Mouse (Mus musculus) MEL (cell line): Measurements from ENCODE around the gene Galnt6. TPM values are rescaled to one million over a fixed set of nuclear protein-coding genes. Genes with fewer than 3 reads are reported as not detected.

Experiments used
- DNase-seq: peaks from one replicate; pipeline ENCODE4 v3.0.0; 2011; ENCODE audit warnings: low read depth, low spot score
- H3K27ac ChIP-seq: 2 replicates; pipeline ENCODE4 v1.5.1; 2012; ENCODE audit warnings: low read depth, mild to moderate bottlenecking, control low read depth, low read length, moderate library complexity; ENCODE audit not compliant: control insufficient read depth
- H3K27me3 ChIP-seq, 2 experiments: fragments of 150-350 bp in 1 of 2; sonication (generic) in 1 of 2; 2 replicates each; pipeline ENCODE4 v1.6.1; 2012; ENCODE audit warnings: low read length in 2 of 2, mild to moderate bottlenecking in 2 of 2, improper control_type of control experiment in 1 of 2, moderate library complexity in 1 of 2; ENCODE audit not compliant: insufficient read depth in 2 of 2, control insufficient read depth in 1 of 2
- H3K36me3 ChIP-seq, 2 experiments: 2 replicates each; pipeline ENCODE4 v1.6.1; 2012 to 2014; ENCODE audit warnings: low read length in 2 of 2, improper control_type of control experiment in 1 of 2, inconsistent platforms in 1 of 2, mild to moderate bottlenecking in 1 of 2; ENCODE audit not compliant: insufficient read depth in 2 of 2, control insufficient read depth in 1 of 2
- H3K4me1 ChIP-seq, 2 experiments: fragments of 150-350 bp in 1 of 2; sonication (generic) in 1 of 2; 2 replicates each; pipeline ENCODE4 v1.6.1; 2012; ENCODE audit warnings: low read length in 2 of 2, improper control_type of control experiment in 1 of 2, mild to moderate bottlenecking in 1 of 2; ENCODE audit not compliant: insufficient read depth in 2 of 2, control insufficient read depth in 1 of 2
- H3K4me3 ChIP-seq, 2 experiments: fragments of 150-350 bp in 1 of 2; sonication (generic) in 1 of 2; 2 replicates each; pipeline ENCODE4 v1.5.1; 2012; ENCODE audit warnings: low read depth in 2 of 2, low read length in 2 of 2, mild to moderate bottlenecking in 2 of 2, moderate library complexity in 2 of 2, control low read depth in 1 of 2, improper control_type of control experiment in 1 of 2; ENCODE audit not compliant: control insufficient read depth in 1 of 2, insufficient read depth in 1 of 2
- H3K79me2 ChIP-seq: 2 replicates; pipeline ENCODE4 v1.6.1; 2012; ENCODE audit warnings: mild to moderate bottlenecking, low read length, moderate library complexity; ENCODE audit not compliant: control insufficient read depth, poor library complexity, insufficient read depth
- H3K9ac ChIP-seq: 2 replicates; pipeline ENCODE4 v1.6.1; 2012; ENCODE audit warnings: low read depth, mild to moderate bottlenecking, control low read depth, low read length, moderate library complexity; ENCODE audit not compliant: control insufficient read depth, poor library complexity, severe bottlenecking
- H3K9me3 ChIP-seq: fragments of 150-350 bp; sonication (generic); replicated peaks from 2 replicates; pipeline ENCODE4 v1.6.1; 2012; ENCODE audit warnings: mild to moderate bottlenecking, low read length, improper control_type of control experiment, moderate library complexity; ENCODE audit not compliant: insufficient read depth
- CHD1 ChIP-seq: IDR thresholded peaks from 2 replicates; pipeline ENCODE4 v1.6.1; 2012; ENCODE audit warnings: low read depth, mild to moderate bottlenecking, inconsistent platforms, low read length, improper control_type of control experiment
- CHD2 ChIP-seq: IDR thresholded peaks from 2 replicates; pipeline ENCODE4 v1.6.1; 2011; ENCODE audit warnings: low read length, improper control_type of control experiment
- E2F4 ChIP-seq: IDR thresholded peaks from 2 replicates; pipeline ENCODE4 v1.6.1; 2011; ENCODE audit warnings: low read depth, low read length, improper control_type of control experiment, borderline replicate concordance
- ELF1 ChIP-seq: IDR thresholded peaks from 2 replicates; pipeline ENCODE4 v1.6.1; 2014; ENCODE audit warnings: low read depth, mild to moderate bottlenecking, inconsistent platforms, low read length, improper control_type of control experiment, moderate library complexity
- EP300 ChIP-seq, 2 experiments: IDR thresholded peaks; 2 replicates each; pipeline ENCODE4 v1.6.1; 2011; ENCODE audit warnings: improper control_type of control experiment in 2 of 2, low read length in 2 of 2, low read depth in 1 of 2, mild to moderate bottlenecking in 1 of 2
- ETS1 ChIP-seq: IDR thresholded peaks from 2 replicates; pipeline ENCODE4 v1.6.1; 2012; ENCODE audit warnings: low read depth, mild to moderate bottlenecking, inconsistent platforms, low read length, improper control_type of control experiment, moderate library complexity
- GABPA ChIP-seq: IDR thresholded peaks from 2 replicates; pipeline ENCODE4 v1.6.1; 2012; ENCODE audit warnings: low read depth, mild to moderate bottlenecking, inconsistent platforms, low read length, improper control_type of control experiment, moderate library complexity
- HCFC1 ChIP-seq: IDR thresholded peaks from 2 replicates; pipeline ENCODE4 v1.6.1; 2012; ENCODE audit warnings: low read depth, mild to moderate bottlenecking, inconsistent platforms, low read length, improper control_type of control experiment, moderate library complexity
- KAT2A ChIP-seq: conservative IDR thresholded peaks from 2 replicates; pipeline ENCODE4 v1.6.1; 2012; ENCODE audit warnings: low read depth, low read length, improper control_type of control experiment, inconsistent platforms
- MAFK ChIP-seq: IDR thresholded peaks from 2 replicates; pipeline ENCODE4 v1.6.1; 2011; ENCODE audit warnings: low read depth, mild to moderate bottlenecking, low read length, improper control_type of control experiment, borderline replicate concordance
- MAX ChIP-seq: IDR thresholded peaks from 2 replicates; pipeline ENCODE4 v1.6.1; 2011; ENCODE audit warnings: low read length, improper control_type of control experiment
- MEF2A ChIP-seq: IDR thresholded peaks from 2 replicates; pipeline ENCODE4 v1.6.1; 2014; ENCODE audit warnings: low read depth, mild to moderate bottlenecking, inconsistent platforms, low read length, improper control_type of control experiment; ENCODE audit not compliant: poor library complexity, insufficient replicate concordance, severe bottlenecking; ENCODE audit errors: extremely low read depth
- MXI1 ChIP-seq: IDR thresholded peaks from 2 replicates; pipeline ENCODE4 v1.6.1; 2011; ENCODE audit warnings: mild to moderate bottlenecking, low read depth, low read length, improper control_type of control experiment
- MYB ChIP-seq: IDR thresholded peaks from 2 replicates; pipeline ENCODE4 v1.6.1; 2011; ENCODE audit warnings: mild to moderate bottlenecking, low read depth, low read length, improper control_type of control experiment
- MYC ChIP-seq: IDR thresholded peaks from 2 replicates; pipeline ENCODE4 v1.6.1; 2011; ENCODE audit warnings: low read depth, mild to moderate bottlenecking, low read length, improper control_type of control experiment, moderate library complexity
- POLR2A ChIP-seq, 2 experiments: IDR thresholded peaks; 2 replicates each; pipeline ENCODE4 v1.6.1; 2011 to 2012; ENCODE audit warnings: low read length in 2 of 2, mild to moderate bottlenecking in 2 of 2, control low read depth in 1 of 2, improper control_type of control experiment in 1 of 2, low read depth in 1 of 2, moderate library complexity in 1 of 2; ENCODE audit not compliant: control insufficient read depth in 1 of 2, insufficient read depth in 1 of 2, poor library complexity in 1 of 2
- POLR2AphosphoS2 ChIP-seq: IDR thresholded peaks from 2 replicates; pipeline ENCODE4 v1.6.1; 2011; ENCODE audit warnings: low read length, improper control_type of control experiment
- POLR2AphosphoS5 ChIP-seq: IDR thresholded peaks from 2 replicates; pipeline ENCODE4 v1.6.1; 2012; ENCODE audit warnings: low read depth, borderline replicate concordance, mild to moderate bottlenecking, inconsistent platforms, low read length, moderate library complexity, mixed read lengths
- RCOR1 ChIP-seq: IDR thresholded peaks from 2 replicates; pipeline ENCODE4 v1.6.1; 2012; ENCODE audit warnings: low read depth, mild to moderate bottlenecking, inconsistent platforms, low read length, improper control_type of control experiment
- SIN3A ChIP-seq: IDR thresholded peaks from 2 replicates; pipeline ENCODE4 v1.6.1; 2012; ENCODE audit warnings: low read length, improper control_type of control experiment, inconsistent platforms
- SMC3 ChIP-seq: IDR thresholded peaks from 2 replicates; pipeline ENCODE4 v1.6.1; 2011; ENCODE audit warnings: low read depth, low read length, improper control_type of control experiment
- TBP ChIP-seq: IDR thresholded peaks from 2 replicates; pipeline ENCODE4 v1.8.0; 2011; ENCODE audit warnings: low read depth, low read length, improper control_type of control experiment
- TCF12 ChIP-seq: IDR thresholded peaks from 2 replicates; pipeline ENCODE4 v1.6.1; 2014; ENCODE audit warnings: low read depth, mild to moderate bottlenecking, inconsistent platforms, low read length, improper control_type of control experiment, moderate library complexity
- UBTF ChIP-seq: IDR thresholded peaks from 2 replicates; pipeline ENCODE4 v1.6.1; 2012; ENCODE audit warnings: low read depth, mild to moderate bottlenecking, inconsistent platforms, low read length, improper control_type of control experiment, moderate library complexity, borderline replicate concordance; ENCODE audit not compliant: insufficient read depth
- USF1 ChIP-seq: IDR thresholded peaks from 2 replicates; pipeline ENCODE4 v1.6.1; 2014; ENCODE audit warnings: low read depth, mild to moderate bottlenecking, inconsistent platforms, low read length, improper control_type of control experiment, moderate library complexity
- USF2 ChIP-seq, 2 experiments: IDR thresholded peaks; 2 replicates each; pipeline ENCODE4 v1.6.1; 2011 to 2012; ENCODE audit warnings: improper control_type of control experiment in 2 of 2, low read length in 2 of 2, borderline replicate concordance in 1 of 2, inconsistent platforms in 1 of 2, low read depth in 1 of 2, mild to moderate bottlenecking in 1 of 2; ENCODE audit not compliant: insufficient read depth in 1 of 2
- ZC3H11A ChIP-seq: IDR thresholded peaks from 2 replicates; pipeline ENCODE4 v1.6.1; 2012; ENCODE audit warnings: low read depth, mild to moderate bottlenecking, inconsistent platforms, low read length, improper control_type of control experiment
- ZMIZ1 ChIP-seq: IDR thresholded peaks from 2 replicates; pipeline ENCODE4 v1.6.1; 2012; ENCODE audit warnings: low read depth, mild to moderate bottlenecking, inconsistent platforms, low read length, improper control_type of control experiment, moderate library complexity
- ZNF384 ChIP-seq: IDR thresholded peaks from 2 replicates; pipeline ENCODE4 v1.6.1; 2012; ENCODE audit warnings: low read depth, mild to moderate bottlenecking, inconsistent platforms, low read length, improper control_type of control experiment
- polyA plus RNA-seq, 2 experiments: library from polyadenylated mRNA; stranded (reverse) in 1 of 2; unstranded in 1 of 2; fragments of >175 nt in 1 of 2; fragments of >200 nt in 1 of 2; gene quantifications; 2 replicates each; pipeline versions ENCODE4 v1.2.1 to v1.2.4; 2012; ENCODE audit warnings: low replicate concordance in 2 of 2, low read depth in 1 of 2; ENCODE audit not compliant: insufficient read length in 2 of 2, insufficient read depth in 1 of 2, missing spikeins in 1 of 2
- total RNA-seq: library from RNA; depleted of rRNA; stranded (reverse); fragments of 300-350 nt; gene quantifications from 2 replicates; pipeline ENCODE4 v1.2.3, GENCODE M21; 2012

The Galnt6 gene
- total and polyA plus RNA-seq, 3 experiments = 16.1 to 17.0 TPM; not detected in 1

GRCm38 (mm10) chr15:100739442-100739841 is 10.3 kb upstream of the Galnt6 start:
- DNase-seq = no peak
- no peaks in the 10 kb centered on the region for H3K9me3 ChIP-seq
- no peak overlapping the region for H3K27ac ChIP-seq

GRCm38 (mm10) chr15:100738351-100738781 is 9.2 kb upstream of the Galnt6 start:
- H3K4me3 ChIP-seq = peak overlapping the region; percentile 19 to 23
- H3K79me2 ChIP-seq = no peaks in the 10 kb centered on the region
- no peaks in the 10 kb centered on the region for H3K9me3 ChIP-seq
- peak; percentile 84 for DNase-seq
- H3K27me3 ChIP-seq = no peaks in the 10 kb centered on the region
- H3K27ac ChIP-seq = peak overlapping the region; percentile 65
- H3K9ac ChIP-seq = peak overlapping the region; percentile 23
- peaks cover 30 to 45% of the 10 kb centered on the region in 2 experiments for H3K4me1 ChIP-seq
- peaks cover 0 to 28% of the 10 kb centered on the region in 2 experiments; a peak in 2 of 4 replicates for H3K36me3 ChIP-seq
- TF ChIP-seq MAX (peak; percentile 54), MYC (peak; percentile 59; the same call in 1 of the 2 replicates), UBTF (no peak), MXI1 (peak; percentile 44), TBP (peak; percentile 53; the same call in 1 of the 2 replicates), CHD2 (no peak; the same call in 1 of the 2 replicates), EP300 (IDR thresholded peaks at IDR 0.05; ENCODE audit: low read depth in 1 of 2, low read length in 2 of 2) (peak; percentile 94 to 97), MEF2A (peak; percentile 55; the same call in 1 of the 2 replicates), HCFC1 (0 out of 2 replicates have a peak, but pooled peaks have one; percentile 39), SIN3A (peak; percentile 90), ELF1 (peak; percentile 43; the same call in 1 of the 2 replicates), MYB (peak; percentile 89), ZC3H11A (no peak), ETS1 (peak; percentile 98), TCF12 (peak; percentile 96), RCOR1 (peak; percentile 72; the same call in 1 of the 2 replicates), POLR2AphosphoS2 (no peak), ZNF384 (no peak), GABPA (no peak), USF2 (IDR thresholded peaks at IDR 0.05; ENCODE audit: borderline replicate concordance in 1 of 2, insufficient read depth in 1 of 2, low read depth in 1 of 2, low read length in 2 of 2) (no peak), E2F4 (no peak), POLR2A (IDR thresholded peaks at IDR 0.05; ENCODE audit: control insufficient read depth in 1 of 2, insufficient read depth in 1 of 2, low read depth in 1 of 2, low read length in 2 of 2, poor library complexity in 1 of 2) (no peak), SMC3 (no peak), MAFK (0 out of 2 replicates have a peak, but pooled peaks have one; percentile 57), ZMIZ1 (no peak), POLR2AphosphoS5 (no peak), KAT2A (no peak; the same call in 1 of the 2 replicates), CHD1 (no peak)

More at GRCm38 (mm10) chr15:100739442-100739841, 10.3 kb upstream of the Galnt6 start:
- Histone ChIP-seq H3K27me3 (no peaks in the 10 kb centered on the region), H3K79me2 (no peaks in the 10 kb centered on the region), H3K9ac (no peak overlapping the region), H3K4me3 (no peak overlapping the region), H3K36me3 (peaks cover 0 to 28% of the 10 kb centered on the region in 2 experiments; a peak in 2 of 4 replicates), H3K4me1 (peaks cover 28 to 43% of the 10 kb centered on the region in 2 experiments)
- TF ChIP-seq TBP (no peak), KAT2A (no peak), USF2 (IDR thresholded peaks at IDR 0.05; ENCODE audit: borderline replicate concordance in 1 of 2, insufficient read depth in 1 of 2, low read depth in 1 of 2, low read length in 2 of 2) (no peak), UBTF (no peak), E2F4 (no peak), GABPA (no peak), SMC3 (no peak), USF1 (peak; percentile 58)
